Mouse (Mus musculus) CH12.LX (cell line): ENCODE results near the gene Rab3b. TPM values are rescaled to one million over a fixed set of nuclear protein-coding genes. Genes with fewer than 3 reads are reported as not detected.

Experiments used
- DNase-seq: peaks from one replicate; pipeline ENCODE4 v3.0.0-alpha.2; 2013; ENCODE audit errors: extremely low read depth
- H3K27ac ChIP-seq: 2 replicates; pipeline ENCODE4 v1.5.1; 2012; ENCODE audit warnings: low read depth, mild to moderate bottlenecking, control low read depth, moderate library complexity; ENCODE audit not compliant: insufficient read depth
- H3K27me3 ChIP-seq: replicated peaks from 2 replicates; pipeline ENCODE3; 2012; ENCODE audit warnings: inconsistent platforms
- H3K36me3 ChIP-seq, 2 experiments: replicated peaks in 1 of 2; 2 replicates each; pipeline versions ENCODE3 to v1.6.1; 2012; ENCODE audit warnings: inconsistent platforms in 1 of 2, low read length in 1 of 2, mild to moderate bottlenecking in 1 of 2, mixed read lengths in 1 of 2, moderate library complexity in 1 of 2; ENCODE audit not compliant: control insufficient read depth in 1 of 2, insufficient read depth in 1 of 2
- H3K4me1 ChIP-seq, 2 experiments: 2 replicates each; pipeline ENCODE4 v1.6.1; 2012; ENCODE audit warnings: inconsistent platforms in 1 of 2, moderate library complexity in 1 of 2; ENCODE audit not compliant: insufficient read depth in 2 of 2, control insufficient read depth in 1 of 2
- H3K4me2 ChIP-seq: 2 replicates; pipeline ENCODE4 v1.6.1; 2012; ENCODE audit warnings: low read depth, mild to moderate bottlenecking, control low read depth; ENCODE audit not compliant: poor library complexity, insufficient read depth, severe bottlenecking
- H3K4me3 ChIP-seq, 3 experiments: fragments of 150-350 bp in 1 of 3; sonication (generic) in 1 of 3; replicated peaks in 1 of 3; 2 replicates each; pipeline versions ENCODE3 to v1.5.1; 2011 to 2012; ENCODE audit warnings: low read depth in 2 of 3, low read length in 2 of 3, mild to moderate bottlenecking in 2 of 3, moderate library complexity in 2 of 3, control low read depth in 1 of 3, improper control_type of control experiment in 1 of 3, inconsistent platforms in 1 of 3, mixed read lengths in 1 of 3; ENCODE audit not compliant: poor library complexity in 1 of 3
- H3K79me2 ChIP-seq: replicated peaks from 2 replicates; pipeline ENCODE4 v1.6.1; 2012; ENCODE audit warnings: mild to moderate bottlenecking, moderate library complexity; ENCODE audit not compliant: control insufficient read depth, poor library complexity, insufficient read depth, severe bottlenecking; ENCODE audit errors: extremely low read depth
- H3K9ac ChIP-seq: 2 replicates; pipeline ENCODE4 v1.6.1; 2012; ENCODE audit warnings: low read depth, mild to moderate bottlenecking, control low read depth, moderate library complexity; ENCODE audit not compliant: insufficient read depth
- H3K9me3 ChIP-seq: replicated peaks from 2 replicates; pipeline ENCODE3; 2012; ENCODE audit warnings: low read length, inconsistent platforms, mixed read lengths
- BHLHE40 ChIP-seq: IDR thresholded peaks from 2 replicates; pipeline ENCODE4 v1.6.1; 2011; ENCODE audit warnings: mild to moderate bottlenecking, low read depth, low read length, improper control_type of control experiment
- CHD2 ChIP-seq: IDR thresholded peaks from 2 replicates; pipeline ENCODE4 v1.6.1; 2011; ENCODE audit warnings: low read length, improper control_type of control experiment
- CTCF ChIP-seq, 2 experiments: IDR thresholded peaks in 1 of 2; conservative IDR thresholded peaks in 1 of 2; 2 replicates each; pipeline ENCODE4 v1.5.1; 2011 to 2012; ENCODE audit warnings: low read depth in 2 of 2, low read length in 2 of 2, improper control_type of control experiment in 1 of 2, inconsistent platforms in 1 of 2, mild to moderate bottlenecking in 1 of 2, moderate library complexity in 1 of 2
- E2F4 ChIP-seq: IDR thresholded peaks from 2 replicates; pipeline ENCODE4 v1.6.1; 2011; ENCODE audit warnings: low read depth, low read length, improper control_type of control experiment; ENCODE audit not compliant: insufficient replicate concordance
- ELF1 ChIP-seq: IDR thresholded peaks from 2 replicates; pipeline ENCODE4 v1.6.1; 2014; ENCODE audit warnings: low read depth, mild to moderate bottlenecking, inconsistent platforms, low read length, improper control_type of control experiment
- ETS1 ChIP-seq: conservative IDR thresholded peaks from 2 replicates; pipeline ENCODE4 v1.6.1; 2012; ENCODE audit warnings: low read depth, mild to moderate bottlenecking, inconsistent platforms, low read length, improper control_type of control experiment, moderate library complexity
- JUN ChIP-seq: IDR thresholded peaks from 2 replicates; pipeline ENCODE4 v1.6.1; 2011; ENCODE audit warnings: low read depth, mild to moderate bottlenecking, low read length, improper control_type of control experiment, moderate library complexity; ENCODE audit not compliant: insufficient read depth
- JUND ChIP-seq: conservative IDR thresholded peaks from 2 replicates; pipeline ENCODE4 v1.6.1; 2011; ENCODE audit warnings: low read depth, low read length, improper control_type of control experiment
- MAFK ChIP-seq: IDR thresholded peaks from 2 replicates; pipeline ENCODE4 v1.6.1; 2011; ENCODE audit warnings: low read length, improper control_type of control experiment; ENCODE audit not compliant: insufficient replicate concordance
- MAX ChIP-seq: IDR thresholded peaks from 2 replicates; pipeline ENCODE4 v1.6.1; 2011; ENCODE audit warnings: low read length, improper control_type of control experiment
- MEF2A ChIP-seq: IDR thresholded peaks from 2 replicates; pipeline ENCODE4 v1.6.1; 2014; ENCODE audit warnings: low read depth, mild to moderate bottlenecking, inconsistent platforms, low read length, improper control_type of control experiment, borderline replicate concordance
- MXI1 ChIP-seq: IDR thresholded peaks from 2 replicates; pipeline ENCODE4 v1.6.1; 2011; ENCODE audit warnings: mild to moderate bottlenecking, low read depth, low read length, improper control_type of control experiment
- MYC ChIP-seq: IDR thresholded peaks from 2 replicates; pipeline ENCODE4 v1.6.1; 2011; ENCODE audit warnings: low read depth, mild to moderate bottlenecking, improper control_type of control experiment, low read length
- NELFE ChIP-seq: IDR thresholded peaks from 2 replicates; pipeline ENCODE4 v1.6.1; 2011; ENCODE audit warnings: low read depth, low read length, improper control_type of control experiment
- NRF1 ChIP-seq: IDR thresholded peaks from 2 replicates; pipeline ENCODE4 v1.6.1; 2014; ENCODE audit warnings: low read depth, mild to moderate bottlenecking, inconsistent platforms, low read length, improper control_type of control experiment, moderate library complexity
- POLR2AphosphoS2 ChIP-seq: IDR thresholded peaks from 2 replicates; pipeline ENCODE4 v1.6.1; 2011; ENCODE audit warnings: low read depth, low read length, improper control_type of control experiment
- RCOR1 ChIP-seq: conservative IDR thresholded peaks from 2 replicates; pipeline ENCODE4 v1.6.1; 2012; ENCODE audit warnings: low read depth, mild to moderate bottlenecking, inconsistent platforms, low read length, improper control_type of control experiment
- TBP ChIP-seq: conservative IDR thresholded peaks from 2 replicates; pipeline ENCODE4 v1.6.1; 2011; ENCODE audit warnings: low read depth, low read length, improper control_type of control experiment
- UBTF ChIP-seq: IDR thresholded peaks from 2 replicates; pipeline ENCODE4 v1.6.1; 2012; ENCODE audit warnings: low read depth, mild to moderate bottlenecking, inconsistent platforms, low read length, improper control_type of control experiment, moderate library complexity
- USF1 ChIP-seq: IDR thresholded peaks from 2 replicates; pipeline ENCODE4 v1.6.1; 2014; ENCODE audit warnings: low read depth, mild to moderate bottlenecking, inconsistent platforms, low read length, improper control_type of control experiment
- USF2 ChIP-seq: conservative IDR thresholded peaks from 2 replicates; pipeline ENCODE4 v1.6.1; 2011; ENCODE audit warnings: low read depth, low read length, improper control_type of control experiment
- ZC3H11A ChIP-seq: IDR thresholded peaks from 2 replicates; pipeline ENCODE4 v1.6.1; 2012; ENCODE audit warnings: low read depth, mild to moderate bottlenecking, inconsistent platforms, low read length, improper control_type of control experiment
- ZMIZ1 ChIP-seq: IDR thresholded peaks from 2 replicates; pipeline ENCODE4 v1.6.1; 2012; ENCODE audit warnings: low read depth, mild to moderate bottlenecking, inconsistent platforms, low read length, improper control_type of control experiment
- ZNF384 ChIP-seq: IDR thresholded peaks from 2 replicates; pipeline ENCODE4 v1.6.1; 2012; ENCODE audit warnings: low read depth, low read length, improper control_type of control experiment, inconsistent platforms
- dilution Hi-C: fragments of 300-500 bp; cut with MboI; formaldehyde crosslinking; loops from 2 replicates; pipeline ENCODE4 v1.14.3; 2020; ENCODE audit warnings: low sequenced_read_pairs; ENCODE audit not compliant: extremely low pct_unique_long_range_greater_than_20kb, extremely low pct_ligation_motif_present
- in situ Hi-C: fragments of 300-500 bp; cut with MboI; formaldehyde crosslinking; loops from 3 replicates; pipeline ENCODE4 v1.14.3; 2019; ENCODE audit warnings: low sequenced_read_pairs, low pct_ligation_motif_present, low pct_unique_long_range_greater_than_20kb, mixed read lengths
- polyA plus RNA-seq: library from polyadenylated mRNA; unstranded; fragments of >175 nt; gene quantifications from 2 replicates; pipeline ENCODE4 v1.2.1, GENCODE M21; 2012; ENCODE audit warnings: low read depth; ENCODE audit not compliant: insufficient read length
- total RNA-seq, 2 experiments: library from RNA; depleted of rRNA; stranded (reverse); fragments of 300-350 nt in 1 of 2; fragments of >200 nt in 1 of 2; gene quantifications; 2 replicates each; pipeline ENCODE4 v1.2.3; 2012 to 2014

Rab3b gene
- total and polyA plus RNA-seq, 3 experiments, result 0.56 to 0.94 (median 0.85) TPM

DNA sequence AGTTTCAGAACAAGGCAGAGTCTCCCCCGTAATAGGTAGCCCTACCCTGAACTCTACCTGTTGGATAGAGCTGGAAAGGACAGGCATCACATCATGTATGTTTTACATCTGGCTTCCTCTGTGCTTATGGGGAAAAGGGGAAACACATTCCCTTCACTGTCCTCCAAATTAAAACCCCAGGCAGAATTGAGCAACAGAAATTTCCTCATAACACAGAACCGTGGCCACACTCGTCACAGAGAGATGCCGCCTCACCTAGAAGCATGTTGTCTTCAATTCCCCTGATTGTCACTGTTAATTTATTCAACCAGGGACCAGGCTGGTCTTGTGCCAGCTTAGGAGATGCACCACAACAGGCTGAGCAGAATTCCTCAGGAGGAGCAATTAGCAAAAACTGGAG, 72.8 kb downstream of the Rab3b start:
- Histone ChIP-seq H3K36me3 (no peaks in the 10 kb centered on the region), H3K4me2 (no peak overlapping the region), H3K79me2 (no peaks in the 10 kb centered on the region), H3K9me3 (no peaks in the 10 kb centered on the region), H3K4me1 (no peaks in the 10 kb centered on the region), H3K9ac (no peak overlapping the region), H3K27ac (no peak overlapping the region), H3K4me3 (no peak overlapping the region), H3K27me3 (no peaks in the 10 kb centered on the region)
- in situ Hi-C loops (no loop called here), dilution Hi-C loops (no loop called here)
- no peak for DNase-seq
- TF ChIP-seq NRF1 (no peak), JUND (no peak), MAX (no peak), MEF2A (no peak), TBP (no peak), ELF1 (no peak), ZC3H11A (no peak), RCOR1 (no peak), ZMIZ1 (no peak), POLR2AphosphoS2 (no peak), MXI1 (no peak), ZNF384 (no peak)

DNA sequence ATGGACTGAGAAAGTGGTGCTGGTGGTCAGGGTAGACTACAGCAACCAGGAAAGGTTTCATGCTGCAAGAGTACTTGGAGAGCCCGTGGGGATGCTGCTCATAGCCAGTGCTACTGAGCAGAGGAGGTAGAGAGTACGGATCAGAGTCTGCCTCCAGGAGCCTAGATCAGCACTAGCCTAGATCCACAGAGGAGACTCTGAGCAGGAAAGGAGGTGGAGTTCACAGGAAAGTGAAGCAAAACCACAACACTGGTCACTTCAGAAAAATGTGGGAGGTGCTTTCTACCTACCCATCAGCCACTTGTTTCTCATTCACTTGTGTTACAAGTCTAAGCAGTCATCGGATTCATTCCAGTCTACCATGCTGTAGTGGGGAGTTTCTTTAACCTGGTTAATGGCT, 80.8 kb downstream of the Rab3b start:
- Histone ChIP-seq H3K4me3 (no peak overlapping the region), H3K36me3 (no peaks in the 10 kb centered on the region), H3K4me1 (no peaks in the 10 kb centered on the region), H3K27me3 (no peaks in the 10 kb centered on the region), H3K4me2 (no peak overlapping the region), H3K79me2 (no peaks in the 10 kb centered on the region), H3K9me3 (no peaks in the 10 kb centered on the region), H3K27ac (no peak overlapping the region), H3K9ac (no peak overlapping the region)
- dilution Hi-C loops, result no loop called here
- in situ Hi-C loops, result no loop called here
- no peak for DNase-seq
- TF ChIP-seq NELFE, result no peak
- no peak for TF ChIP-seq NRF1
- no peak for TF ChIP-seq CHD2
- TF ChIP-seq E2F4, result no peak
- TF ChIP-seq MAFK, result no peak
- TF ChIP-seq CTCF (conservative IDR thresholded peaks at IDR 0.05 in 1 of 2, IDR thresholded peaks at IDR 0.05 in 1 of 2; ENCODE audit: low read depth in 2 of 2, low read length in 2 of 2), result no peak
- TF ChIP-seq USF2, result no peak
- TF ChIP-seq USF1, result no peak
- TF ChIP-seq BHLHE40, result no peak
- TF ChIP-seq UBTF, result no peak
- no peak for TF ChIP-seq MYC
- TF ChIP-seq JUND, result no peak
- TF ChIP-seq ETS1, result no peak
- no peak for TF ChIP-seq MEF2A
- TF ChIP-seq JUN, result no peak
- TF ChIP-seq POLR2AphosphoS2, result no peak
- no peak for TF ChIP-seq MXI1
- TF ChIP-seq, all 38 proteins: peak for 0
